Mouse (Mus musculus): ENCODE results near the gene Rfc5. TPM values are rescaled to one million over a fixed set of nuclear protein-coding genes. Genes with fewer than 3 reads are reported as not detected.
"Not testable (repeated sequence)": the region's sequence is repeated elsewhere in the genome, so short reads cannot be mapped to it uniquely, and the experiment has no call there.

Rfc5 gene
- total RNA-seq, 2 experiments from 2014 or later = 53.1 to 61.7 TPM

- peak; percentile 45; the same call in 1 of the 2 replicates for ATAC-seq (replicated peaks; ENCODE audit: poor library complexity)
These were observed 40.6 kb downstream of the Rfc5 start for GRCm38 (mm10) chr5:117348279-117348678.

- no peak for ATAC-seq (replicated peaks; ENCODE audit: poor library complexity)
These were observed 41.0 kb downstream of the Rfc5 start for GRCm38 (mm10) chr5:117347838-117348237.

GRCm38 (mm10) chr5:117347011-117347410 lies 41.8 kb downstream of the Rfc5 start:
- no peak for ATAC-seq (replicated peaks; ENCODE audit: poor library complexity)

GRCm38 (mm10) chr5:117346281-117346680 lies 42.6 kb downstream of the Rfc5 start:
- no peak for ATAC-seq (replicated peaks; ENCODE audit: poor library complexity)

- peak; percentile 72 for ATAC-seq (replicated peaks; ENCODE audit: poor library complexity)
These were observed 43.3 kb downstream of the Rfc5 start for GRCm38 (mm10) chr5:117345432-117345976.

GRCm38 (mm10) chr5:117344496-117344895 lies 44.4 kb downstream of the Rfc5 start:
- not testable (repeated sequence) for ATAC-seq (replicated peaks; ENCODE audit: poor library complexity)

- no peak for ATAC-seq (replicated peaks; ENCODE audit: poor library complexity)
These were observed 47.0 kb downstream of the Rfc5 start for GRCm38 (mm10) chr5:117341896-117342295.

- no peak for ATAC-seq (replicated peaks; ENCODE audit: poor library complexity)
These were observed 48.8 kb downstream of the Rfc5 start for GRCm38 (mm10) chr5:117340081-117340480.

- peak; percentile 77 for ATAC-seq (replicated peaks; ENCODE audit: poor library complexity)
These were observed 50.3 kb downstream of the Rfc5 start for GRCm38 (mm10) chr5:117338503-117338902.

- ATAC-seq (replicated peaks; ENCODE audit: poor library complexity) = peak; percentile 18
These were observed 50.8 kb downstream of the Rfc5 start for GRCm38 (mm10) chr5:117337999-117338398.

GRCm38 (mm10) chr5:117330457-117330856 lies 58.4 kb downstream of the Rfc5 start:
- ATAC-seq (replicated peaks; ENCODE audit: poor library complexity) = no peak

Other genes starting within 250 kb of the Rfc5 start
- 286 and 347 TPM in 2 replicates for gene Pebp1, start 101.4 kb downstream of the Rfc5 start, total RNA-seq (2015)
- 131 and 158 TPM in 2 replicates for gene Pebp1, start 101.4 kb downstream of the Rfc5 start, total RNA-seq (2017)
- 0.49 and 1.7 TPM in 2 replicates for gene Vsig10, start 70.0 kb downstream of the Rfc5 start, total RNA-seq (2015)
- gene Vsig10, start 70.0 kb downstream of the Rfc5 start, total RNA-seq (2017) = 0.83 and 2.4 TPM in 2 replicates
- gene Wsb2, start 31.7 kb downstream of the Rfc5 start, total RNA-seq (2015) = 8.6 and 8.7 TPM in 2 replicates
- gene Wsb2, start 31.7 kb downstream of the Rfc5 start, total RNA-seq (2017) = 11.3 and 27.1 TPM in 2 replicates
- 0.25 and 0.27 TPM in 2 replicates for gene Ksr2, start 25.0 kb upstream of the Rfc5 start, total RNA-seq (2015)
- gene Ksr2, start 25.0 kb upstream of the Rfc5 start, total RNA-seq (2017) = 0.03 and 0.17 TPM in 2 replicates